Mouse (Mus musculus): ENCODE data around the gene Apoe.

DNA sequence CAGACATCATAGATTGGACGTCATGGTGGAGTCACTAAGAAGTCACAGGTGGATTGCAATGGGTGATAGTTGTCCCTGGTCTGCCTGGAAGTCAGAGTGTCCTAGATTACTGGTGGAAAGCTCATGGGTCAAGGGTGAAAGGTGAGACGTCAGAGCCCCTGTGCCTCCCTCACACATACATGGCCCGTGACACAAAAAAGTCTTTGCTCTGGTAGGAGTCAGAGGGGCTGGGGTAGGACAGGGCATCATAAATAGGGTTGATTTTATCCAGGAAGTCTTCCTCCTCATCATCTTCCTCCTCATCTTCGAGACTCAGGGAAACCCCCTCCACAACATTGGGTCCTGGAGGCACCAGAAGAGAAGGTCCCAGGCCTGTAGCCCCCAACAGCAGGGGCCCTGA, 18.4 kb upstream of the Apoe start:
- TF ChIP-seq TCF12 (IDR thresholded peaks at IDR 0.05; ENCODE audit: insufficient read depth, poor library complexity, severe bottlenecking) (no peak), POLR2A (IDR thresholded peaks at IDR 0.05; ENCODE audit: insufficient read length, low read depth) (no peak)
